Mouse (Mus musculus) neural tube, embryonic 12.5 days (tissue): ENCODE results near the gene C5ar2. TPM values are rescaled to one million over a fixed set of nuclear protein-coding genes. Genes with fewer than 3 reads are reported as not detected.

Experiments used
- ATAC-seq: fragments of 200-750 bp; cut with Nextera tagmentation; 2 replicates; pipeline ENCODE4 v1.8.0; 2017; ENCODE audit warnings: low read depth, mild to moderate bottlenecking, moderate TSS enrichment, moderate library complexity; ENCODE audit not compliant: low FRiP score
- H3K27ac ChIP-seq: fragments of 300-500 bp; sonication (generic); 2 replicates; pipeline ENCODE4 v1.5.1; 2016
- H3K27me3 ChIP-seq: fragments of 300-500 bp; sonication (generic); replicated peaks from 2 replicates; pipeline ENCODE4 v1.6.1; 2016; ENCODE audit warnings: mild to moderate bottlenecking
- H3K36me3 ChIP-seq: fragments of 300-500 bp; sonication (generic); 2 replicates; pipeline ENCODE4 v1.6.1; 2016; ENCODE audit warnings: mild to moderate bottlenecking
- H3K4me1 ChIP-seq: fragments of 300-500 bp; sonication (generic); 2 replicates; pipeline ENCODE4 v1.6.1; 2016
- H3K4me2 ChIP-seq: fragments of 300-500 bp; sonication (generic); replicated peaks from 2 replicates; pipeline ENCODE4 v1.6.1; 2016; ENCODE audit warnings: mild to moderate bottlenecking
- H3K4me3 ChIP-seq: fragments of 300-500 bp; sonication (generic); 2 replicates; pipeline ENCODE4 v1.5.1; 2016
- H3K9ac ChIP-seq: fragments of 300-500 bp; sonication (generic); 2 replicates; pipeline ENCODE4 v1.6.1; 2016; ENCODE audit warnings: mild to moderate bottlenecking
- H3K9me3 ChIP-seq: fragments of 300-500 bp; sonication (generic); 2 replicates; pipeline ENCODE4 v1.6.1; 2016; ENCODE audit warnings: mild to moderate bottlenecking
- WGBS: fragments of 180-500 bp; shearing (Covaris S2); methylation state at CpG from one replicate; pipeline ENCODE4 v1.1.7; 2016; 5-methylcytosine and 5-hydroxymethylcytosine counted together
- polyA plus RNA-seq: library from polyadenylated mRNA; unstranded; fragments of >200 nt; fragmentation: Nextera tagmentation; extraction: Ambion mirVana; gene quantifications from 2 replicates; pipeline ENCODE4 v1.2.1, GENCODE M21; 2016

C5ar2 gene
- polyA plus RNA-seq, result 0.09 and 0.10 TPM in 2 replicates

GRCm38 (mm10) chr7:16244067-16244466, at the start of gene C5ar2:
Gene C5ar2, minus strand, starts transcription at chr7:16244154.
- no peaks in the 10 kb centered on the region for H3K27me3 ChIP-seq
- no peaks in the 10 kb centered on the region for H3K9me3 ChIP-seq
- no peak within 1 kb of the TSS for H3K27ac ChIP-seq
- no peak for ATAC-seq
- H3K36me3 ChIP-seq, result no peaks in the 10 kb centered on the region
- WGBS, result 77% methylated on average over 5 of the region's 5 CpGs
- no peak within 1 kb of the TSS for H3K4me2 ChIP-seq
- H3K4me1 ChIP-seq, result no peaks in the 10 kb centered on the region
- H3K4me3 ChIP-seq, result no peak within 1 kb of the TSS
- no peak within 1 kb of the TSS for H3K9ac ChIP-seq

GRCm38 (mm10) chr7:16287791-16288190, 43.8 kb upstream of the C5ar2 start:
- H3K9ac ChIP-seq, result no peak overlapping the region
- peaks cover 15% of the 10 kb centered on the region for H3K36me3 ChIP-seq
- H3K4me2 ChIP-seq, result no peak overlapping the region
- peaks cover 9% of the 10 kb centered on the region for H3K4me1 ChIP-seq
- H3K4me3 ChIP-seq, result no peak overlapping the region
- ATAC-seq, result no peak
- 76% methylated on average over 1 of the region's 1 CpGs for WGBS
- H3K27ac ChIP-seq, result no peak overlapping the region
- no peaks in the 10 kb centered on the region for H3K27me3 ChIP-seq
- H3K9me3 ChIP-seq, result no peaks in the 10 kb centered on the region

DNA sequence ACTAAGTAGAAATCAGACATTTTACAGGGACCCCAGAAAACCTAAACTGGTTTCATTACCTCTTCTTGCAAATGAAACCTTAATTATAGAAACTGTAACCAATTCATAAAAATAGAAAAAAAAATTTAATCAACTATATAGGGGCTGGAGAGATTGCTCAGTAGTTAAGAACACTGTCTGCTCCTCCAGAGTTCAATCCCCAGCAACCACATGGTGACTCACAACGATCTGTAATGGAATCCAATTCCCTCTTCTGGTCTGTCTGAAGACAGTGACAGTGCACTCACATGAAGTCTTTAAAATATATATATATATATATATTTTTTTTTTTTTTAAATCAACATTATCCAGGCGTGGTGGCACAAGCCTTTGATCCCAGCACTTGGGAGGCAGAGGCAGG, 43.1 kb upstream of the C5ar2 start:
- H3K27me3 ChIP-seq, result no peaks in the 10 kb centered on the region
- H3K9ac ChIP-seq, result peak overlapping the region; percentile 69
- peak overlapping the region; percentile 74; the same call in 1 of the 2 replicates for H3K4me3 ChIP-seq
- ATAC-seq, result no peak
- WGBS, result 84% methylated on average over 2 of the region's 2 CpGs
- peak overlapping the region; percentile 60 for H3K4me2 ChIP-seq
- H3K9me3 ChIP-seq, result no peaks in the 10 kb centered on the region
- peaks cover 22% of the 10 kb centered on the region for H3K36me3 ChIP-seq
- H3K4me1 ChIP-seq, result peaks cover 9% of the 10 kb centered on the region
- H3K27ac ChIP-seq, result no peak overlapping the region

DNA sequence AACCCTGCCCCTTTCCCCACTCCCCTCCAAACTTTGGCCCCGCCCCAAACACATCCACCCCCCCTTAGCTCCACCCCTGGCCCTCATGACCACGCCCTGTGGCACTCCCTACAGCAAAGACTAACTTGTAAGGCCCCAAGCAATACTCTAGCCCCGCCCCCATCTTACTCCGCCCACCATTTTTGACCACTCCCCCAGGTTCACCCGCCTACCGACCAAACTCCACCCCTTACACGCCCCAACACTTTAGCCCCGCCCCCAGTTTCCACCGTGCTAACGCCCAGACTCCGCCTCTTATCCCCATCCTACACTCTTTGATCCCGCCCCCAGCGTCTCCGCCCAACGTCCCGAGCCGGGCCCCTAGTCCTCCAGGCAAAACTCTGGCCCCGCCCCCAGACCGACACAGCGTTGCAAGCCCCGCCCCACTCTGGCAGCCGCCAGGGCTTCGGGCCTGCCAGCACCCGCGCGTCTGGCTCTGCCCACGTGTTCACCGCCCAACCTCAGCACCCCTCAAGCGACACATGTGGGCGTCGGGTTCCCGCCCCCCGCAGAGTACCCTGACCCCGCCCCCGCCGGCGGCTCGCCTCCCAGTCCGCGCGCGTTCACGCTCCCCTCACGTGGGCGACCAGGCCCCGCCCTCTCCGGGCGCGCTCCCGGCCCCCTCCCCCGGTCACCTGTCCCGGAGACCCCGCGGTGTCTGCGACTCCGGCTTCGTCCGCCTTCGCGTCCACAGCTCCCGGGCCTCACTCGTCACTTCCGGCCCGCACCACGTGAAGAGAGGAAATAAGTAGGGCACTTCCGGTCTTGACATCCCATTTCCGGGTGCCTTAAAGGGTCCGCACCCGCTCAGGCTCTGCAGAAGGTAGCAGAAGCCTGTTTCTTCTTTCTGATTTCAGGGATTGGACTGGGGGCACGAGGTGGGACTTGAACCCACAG, 42.3 kb upstream of the C5ar2 start, which contains the start of gene Ccdc9:
Gene Ccdc9 (minus strand): TSS at position 770 of the 936 bp plus-strand sequence.
- WGBS, result 2% methylated on average over 70 of the region's 70 CpGs
- peak; percentile 96 for ATAC-seq

DNA sequence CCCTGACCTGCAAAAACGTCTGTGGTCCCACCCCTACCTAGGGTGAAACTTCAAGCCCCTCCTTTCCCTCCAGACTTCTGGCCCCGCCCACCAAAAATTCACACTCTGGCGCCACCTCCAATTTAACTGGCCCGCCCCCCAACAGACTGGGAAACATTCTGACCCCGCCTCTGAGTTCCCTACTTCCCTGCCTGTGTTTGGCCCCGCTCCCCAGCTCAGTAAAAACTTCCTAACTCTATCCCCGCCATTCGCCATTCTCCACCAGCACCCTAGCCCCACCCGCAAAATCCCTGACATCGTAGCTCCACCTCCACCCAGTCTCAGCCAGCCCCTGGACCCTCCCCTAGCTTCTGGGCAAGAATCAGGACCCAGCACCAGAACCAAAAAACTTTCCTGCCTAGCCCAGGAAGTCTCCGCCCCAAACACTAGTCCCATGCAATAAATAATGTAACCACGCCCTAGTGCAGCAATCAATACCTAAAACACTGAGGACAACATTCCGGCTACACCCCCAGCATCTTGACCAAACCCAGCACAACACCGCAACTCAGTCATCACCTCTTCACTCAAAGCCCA, 41.6 kb upstream of the C5ar2 start:
- 4% methylated on average over 14 of the region's 14 CpGs for WGBS
- no peak overlapping the region for H3K9ac ChIP-seq

More for the DNA sequence above, 42.3 kb upstream of the C5ar2 start, which contains the start of gene Ccdc9:
- Histone ChIP-seq H3K9ac (peak within 1 kb of the TSS; percentile 69), H3K36me3 (peaks cover 30% of the 10 kb centered on the region), H3K27ac (peak within 1 kb of the TSS; percentile 86), H3K9me3 (no peaks in the 10 kb centered on the region), H3K4me2 (peak within 1 kb of the TSS; percentile 60), H3K27me3 (no peaks in the 10 kb centered on the region), H3K4me1 (peaks cover 9% of the 10 kb centered on the region), H3K4me3 (peak within 1 kb of the TSS; percentile 74)

DNA sequence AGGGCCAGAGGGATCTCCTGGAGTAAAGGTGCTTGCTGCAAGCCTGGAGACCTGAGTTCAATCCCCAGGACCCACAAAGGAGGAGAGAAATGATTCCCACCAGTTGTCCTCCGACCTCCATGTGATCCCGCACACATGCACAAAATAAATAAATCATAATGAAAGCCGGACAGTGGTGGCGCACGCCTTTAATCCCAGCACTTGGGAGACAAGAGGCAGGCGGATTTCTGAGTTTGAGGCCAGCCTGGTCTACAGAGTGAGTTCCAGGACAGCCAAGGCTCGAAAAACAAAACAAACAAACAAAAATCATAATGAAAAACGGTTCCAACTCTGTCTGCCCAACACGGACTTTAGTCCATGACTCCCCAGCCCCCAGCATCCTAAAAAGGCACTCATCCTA, 41.0 kb upstream of the C5ar2 start:
- Histone ChIP-seq H3K4me1 (peaks cover 9% of the 10 kb centered on the region), H3K9me3 (no peaks in the 10 kb centered on the region), H3K4me2 (peak overlapping the region; percentile 60), H3K27me3 (no peaks in the 10 kb centered on the region), H3K36me3 (peaks cover 43% of the 10 kb centered on the region), H3K27ac (no peak overlapping the region), H3K9ac (no peak overlapping the region), H3K4me3 (0 out of 2 replicates have a peak overlapping the region, but pooled peaks have one; percentile 74)
- WGBS, result 77% methylated on average over 9 of the region's 9 CpGs
- ATAC-seq, result no peak

More for the DNA sequence above, 41.6 kb upstream of the C5ar2 start:
- Histone ChIP-seq H3K9me3 (no peaks in the 10 kb centered on the region), H3K27ac (no peak overlapping the region), H3K4me3 (peak overlapping the region; percentile 74), H3K4me1 (peaks cover 9% of the 10 kb centered on the region), H3K36me3 (peaks cover 37% of the 10 kb centered on the region), H3K4me2 (peak overlapping the region; percentile 60), H3K27me3 (no peaks in the 10 kb centered on the region)
- ATAC-seq, result peak; percentile 49

- no peak for ATAC-seq
- Histone ChIP-seq H3K9ac (no peak overlapping the region), H3K4me1 (peaks cover 9% of the 10 kb centered on the region), H3K4me2 (no peak overlapping the region), H3K9me3 (no peaks in the 10 kb centered on the region), H3K36me3 (peaks cover 50% of the 10 kb centered on the region), H3K4me3 (no peak overlapping the region), H3K27me3 (no peaks in the 10 kb centered on the region), H3K27ac (no peak overlapping the region)
- WGBS, result 93% methylated on average over 8 of the region's 8 CpGs
These were observed 40.0 kb upstream of the C5ar2 start for GRCm38 (mm10) chr7:16284001-16284400.

DNA sequence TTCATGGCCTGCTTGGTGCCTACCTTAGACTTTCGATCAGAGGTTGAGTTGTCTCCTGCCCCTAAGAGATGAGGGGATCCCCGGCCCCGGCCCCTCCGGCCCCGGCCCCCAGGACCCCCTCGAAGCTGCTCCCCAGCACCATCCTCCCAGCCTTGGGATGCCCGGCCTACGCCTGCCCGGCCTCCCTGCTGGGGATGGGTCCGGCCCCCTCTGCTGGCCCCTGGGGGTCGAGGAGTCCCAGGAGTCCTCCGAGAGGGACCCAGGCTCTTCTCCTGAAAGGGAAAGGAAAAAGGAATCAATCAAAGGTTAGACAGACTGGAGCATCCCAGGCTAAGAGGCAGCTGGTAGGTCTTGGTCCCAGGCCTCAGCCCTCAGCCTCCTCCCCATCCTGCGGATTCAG, 38.4 kb upstream of the C5ar2 start:
- Histone ChIP-seq H3K36me3 (peaks cover 62% of the 10 kb centered on the region), H3K4me2 (no peak overlapping the region), H3K27ac (no peak overlapping the region), H3K9me3 (no peaks in the 10 kb centered on the region), H3K4me3 (no peak overlapping the region), H3K27me3 (no peaks in the 10 kb centered on the region), H3K4me1 (peaks cover 9% of the 10 kb centered on the region), H3K9ac (no peak overlapping the region)
- no peak for ATAC-seq
- 88% methylated on average over 13 of the region's 13 CpGs for WGBS

DNA sequence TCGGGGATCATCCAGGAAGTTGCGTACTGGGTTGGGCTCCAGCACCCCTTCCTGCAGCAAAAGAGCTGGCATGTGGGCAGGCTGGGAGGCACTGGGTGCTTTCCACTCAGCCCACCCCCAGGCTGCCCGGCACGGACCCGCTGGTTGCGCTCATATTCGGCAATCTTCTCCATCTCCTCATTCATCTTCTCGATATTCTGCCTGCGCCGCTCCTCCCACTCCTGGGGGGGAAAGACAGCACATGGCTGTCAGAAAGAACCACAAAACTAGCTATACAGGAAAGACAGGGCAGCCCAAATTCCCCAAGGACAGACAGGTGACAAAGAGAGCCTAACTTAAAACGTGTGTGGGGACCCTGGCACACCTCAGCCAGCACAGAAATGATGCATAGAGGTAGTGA, 36.8 kb upstream of the C5ar2 start:
- Histone ChIP-seq H3K27me3 (no peaks in the 10 kb centered on the region), H3K36me3 (peaks cover 77% of the 10 kb centered on the region), H3K4me3 (no peak overlapping the region), H3K27ac (no peak overlapping the region), H3K4me1 (peaks cover 7% of the 10 kb centered on the region), H3K4me2 (no peak overlapping the region), H3K9ac (no peak overlapping the region), H3K9me3 (no peaks in the 10 kb centered on the region)
- 93% methylated on average over 11 of the region's 11 CpGs for WGBS
- no peak for ATAC-seq

DNA sequence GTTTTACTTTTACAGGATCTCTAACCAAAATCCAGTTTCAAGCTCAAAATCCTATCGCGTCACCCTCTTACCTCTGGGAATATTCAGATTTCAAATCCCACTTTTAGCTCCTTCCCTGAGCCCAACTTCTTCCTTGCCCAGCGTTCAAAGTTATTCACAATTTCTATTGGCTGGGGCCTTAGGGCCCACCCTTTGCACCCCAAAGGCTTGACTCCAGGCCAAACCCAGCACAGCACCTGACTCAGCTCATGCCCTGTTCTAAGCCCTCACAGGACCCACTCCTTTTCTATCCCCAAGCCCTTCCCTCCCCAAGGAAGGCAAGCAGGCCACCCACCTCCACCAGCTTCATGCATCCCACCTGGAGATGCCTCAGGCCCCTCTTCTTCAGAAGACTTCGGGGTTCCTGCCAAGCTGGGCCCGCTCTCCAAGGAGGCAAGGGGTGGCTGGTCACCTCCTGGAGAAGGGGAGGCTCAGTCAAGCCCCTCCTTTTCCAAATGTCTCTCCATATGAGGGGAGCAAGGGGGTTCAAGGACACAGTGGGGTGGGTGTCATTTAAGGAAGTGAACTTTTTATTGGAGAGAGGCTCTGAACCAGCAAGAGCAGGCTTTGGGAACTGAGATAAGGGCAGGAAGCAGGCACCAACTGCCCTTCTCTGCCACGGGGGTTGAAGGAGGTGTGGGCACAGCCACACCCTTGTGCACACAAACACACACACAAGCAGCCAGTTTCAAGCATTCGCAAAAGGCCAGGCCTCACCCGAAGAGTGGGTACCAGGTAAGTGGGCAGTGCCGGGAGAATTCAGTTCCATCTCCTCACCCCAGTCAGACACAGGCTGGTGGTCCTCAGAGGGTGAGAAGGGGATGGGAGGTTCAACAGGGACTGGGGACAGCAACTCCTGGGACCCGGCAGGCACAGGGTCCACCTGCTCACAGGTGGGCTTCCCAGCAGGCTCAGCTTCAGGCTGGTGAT, 31.3 kb upstream of the C5ar2 start:
- Histone ChIP-seq H3K9me3 (no peaks in the 10 kb centered on the region), H3K4me1 (peaks cover 25% of the 10 kb centered on the region), H3K36me3 (peaks cover 44% of the 10 kb centered on the region), H3K9ac (0 out of 2 replicates have a peak overlapping the region, but pooled peaks have one; percentile 17), H3K27ac (no peak overlapping the region), H3K4me3 (no peak overlapping the region), H3K4me2 (0 out of 2 replicates have a peak overlapping the region, but pooled peaks have one; percentile 95), H3K27me3 (peaks cover 8% of the 10 kb centered on the region; the same call in 1 of the 2 replicates)
- ATAC-seq, result no peak
- WGBS, result 91% methylated on average over 10 of the region's 10 CpGs

DNA sequence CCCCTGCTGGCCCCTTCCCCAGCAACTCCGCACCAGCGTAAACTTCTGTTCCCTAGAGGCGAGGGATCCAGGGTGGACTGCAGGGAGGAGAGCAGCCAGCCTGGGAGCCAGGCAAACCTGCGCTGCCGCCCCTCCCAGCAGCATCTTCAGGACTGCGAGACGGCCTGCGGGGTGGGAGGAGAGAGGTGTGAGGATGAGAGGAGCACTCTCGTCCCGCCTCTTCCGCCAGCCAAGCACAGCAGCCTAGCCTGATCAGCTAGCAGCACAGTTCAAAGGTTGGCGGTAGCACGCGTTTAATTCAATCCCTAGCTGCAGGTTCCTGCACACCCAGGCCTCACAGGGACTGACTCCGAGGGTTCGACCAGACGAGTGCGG, 29.8 kb upstream of the C5ar2 start:
- peak overlapping the region; percentile 87 for H3K9ac ChIP-seq
- H3K36me3 ChIP-seq, result peaks cover 34% of the 10 kb centered on the region
- peak overlapping the region; percentile 76 for H3K4me3 ChIP-seq
- H3K27me3 ChIP-seq, result peaks cover 11% of the 10 kb centered on the region; the same call in 1 of the 2 replicates
- peak; percentile 65 for ATAC-seq
- peaks cover 25% of the 10 kb centered on the region for H3K4me1 ChIP-seq
- H3K27ac ChIP-seq, result peak overlapping the region; percentile 84
- H3K9me3 ChIP-seq, result no peaks in the 10 kb centered on the region
- H3K4me2 ChIP-seq, result peak overlapping the region; percentile 95
- 1% methylated on average over 18 of the region's 18 CpGs for WGBS
